Mouse (Mus musculus) hindbrain, embryonic 12.5 days (tissue): ENCODE data around the gene Mrc2. TPM values are rescaled to one million over a fixed set of nuclear protein-coding genes. Genes with fewer than 3 reads are reported as not detected.

Experiments used
- ATAC-seq: fragments of 200-750 bp; cut with Nextera tagmentation; 2 replicates; pipeline ENCODE4 v1.8.0; 2017; ENCODE audit warnings: moderate TSS enrichment; ENCODE audit not compliant: low FRiP score
- H3K27ac ChIP-seq: fragments of 300-500 bp; sonication (generic); 2 replicates; pipeline ENCODE4 v1.5.1; 2016; ENCODE audit warnings: mild to moderate bottlenecking
- H3K27me3 ChIP-seq: fragments of 300-500 bp; sonication (generic); 2 replicates; pipeline ENCODE4 v1.6.1; 2016; ENCODE audit warnings: mild to moderate bottlenecking
- H3K36me3 ChIP-seq: fragments of 300-500 bp; sonication (generic); 2 replicates; pipeline ENCODE4 v1.6.1; 2016; ENCODE audit warnings: mild to moderate bottlenecking
- H3K4me1 ChIP-seq: fragments of 300-500 bp; sonication (generic); 2 replicates; pipeline ENCODE4 v1.6.1; 2016
- H3K4me2 ChIP-seq: fragments of 300-500 bp; sonication (generic); replicated peaks from 2 replicates; pipeline ENCODE4 v1.6.1; 2016; ENCODE audit warnings: mild to moderate bottlenecking
- H3K4me3 ChIP-seq: fragments of 300-500 bp; sonication (generic); 2 replicates; pipeline ENCODE4 v1.5.1; 2016; ENCODE audit warnings: mild to moderate bottlenecking
- H3K9ac ChIP-seq: fragments of 300-500 bp; sonication (generic); 2 replicates; pipeline ENCODE4 v1.6.1; 2016; ENCODE audit warnings: mild to moderate bottlenecking, moderate library complexity
- H3K9me3 ChIP-seq: fragments of 300-500 bp; sonication (generic); replicated peaks from 2 replicates; pipeline ENCODE4 v1.6.1; 2016; ENCODE audit warnings: mild to moderate bottlenecking
- WGBS: fragments of 180-500 bp; shearing (Covaris S2); methylation state at CpG from one replicate; pipeline ENCODE4 v1.1.7; 2016; 5-methylcytosine and 5-hydroxymethylcytosine counted together
- polyA plus RNA-seq: library from polyadenylated mRNA; unstranded; fragments of >200 nt; fragmentation: Nextera tagmentation; extraction: Ambion mirVana; gene quantifications from 2 replicates; pipeline ENCODE4 v1.2.1, GENCODE M21; 2016

The Mrc2 gene
- polyA plus RNA-seq, 1 experiment from 2014 or later, result 21.5 TPM

DNA sequence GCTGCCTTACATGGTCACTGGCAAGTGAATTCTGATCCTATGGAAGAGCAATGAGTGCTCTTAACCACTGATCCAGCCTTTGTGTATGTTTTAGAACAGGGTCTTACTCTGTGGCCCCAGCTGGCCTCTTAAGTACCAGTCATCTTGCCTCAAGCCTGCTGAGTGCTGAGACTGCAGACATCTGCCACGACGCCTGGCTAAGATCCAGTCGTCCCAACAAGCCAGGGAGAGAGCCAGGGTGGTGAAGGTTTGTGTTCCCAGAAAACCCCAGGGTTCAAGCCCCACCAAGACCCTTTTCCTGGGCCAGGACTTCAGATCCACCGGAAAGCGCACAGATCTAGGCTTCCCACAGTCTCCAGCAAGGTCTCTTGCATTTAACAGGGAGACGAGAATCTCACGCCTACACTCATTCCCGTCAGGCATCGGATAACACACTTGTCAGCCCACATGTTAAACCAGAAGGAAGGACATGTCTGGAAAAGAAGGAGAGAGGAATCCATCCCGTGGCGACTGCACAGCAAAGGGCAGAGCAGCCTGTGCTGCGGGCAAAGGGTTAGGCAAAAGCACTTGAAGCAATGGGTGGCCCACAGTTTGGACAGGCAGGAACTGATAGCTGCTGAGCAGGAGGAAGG lies 20.0 kb downstream of the Mrc2 start:
- no peak overlapping the region for H3K4me3 ChIP-seq
- no peak for ATAC-seq
- no peak overlapping the region; the same call in 1 of the 2 replicates for H3K9ac ChIP-seq
- no peaks in the 10 kb centered on the region for H3K36me3 ChIP-seq
- no peak overlapping the region for H3K4me2 ChIP-seq
- peaks cover 45% of the 10 kb centered on the region for H3K4me1 ChIP-seq
- 50% methylated on average over 12 of the region's 12 CpGs for WGBS
- no peaks in the 10 kb centered on the region for H3K9me3 ChIP-seq
- no peaks in the 10 kb centered on the region for H3K27me3 ChIP-seq
- H3K27ac ChIP-seq, result peak overlapping the region; percentile 24; the same call in 1 of the 2 replicates

DNA sequence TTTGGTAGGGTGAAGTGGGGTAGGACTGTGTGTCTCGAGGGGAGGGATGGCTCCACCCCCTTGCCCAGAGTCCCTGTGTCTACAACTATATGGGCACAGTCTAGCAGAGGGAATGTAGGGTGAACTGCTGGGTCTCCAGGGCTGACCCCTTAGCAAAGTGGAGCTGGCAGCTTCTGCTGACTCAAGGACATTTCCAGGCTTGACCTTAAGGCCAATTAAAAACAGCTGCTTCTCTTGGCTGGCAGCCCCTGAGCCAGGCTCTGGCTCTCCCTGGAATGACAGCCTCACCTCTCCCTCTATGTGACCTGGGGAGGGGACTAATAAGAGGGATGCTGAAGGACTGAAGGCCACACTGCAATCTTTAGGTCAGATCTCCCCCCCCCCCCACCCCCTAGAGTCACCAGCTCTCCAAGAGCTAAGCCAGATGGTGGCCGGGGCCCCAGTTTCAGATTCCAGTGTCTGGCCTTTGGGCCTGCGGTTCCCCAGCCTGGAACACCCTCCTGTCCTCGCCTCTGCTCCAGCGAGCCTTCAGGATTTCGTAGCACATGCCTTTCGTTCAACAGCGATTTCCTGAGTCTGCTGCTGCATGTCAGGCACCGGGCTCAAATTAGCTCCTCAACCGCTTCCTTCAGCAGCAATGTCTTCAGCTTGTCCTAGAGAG lies 20.7 kb downstream of the Mrc2 start:
- Histone ChIP-seq H3K27me3 (no peaks in the 10 kb centered on the region), H3K4me2 (no peak overlapping the region), H3K4me1 (peaks cover 45% of the 10 kb centered on the region), H3K9ac (no peak overlapping the region; the same call in 1 of the 2 replicates), H3K36me3 (no peaks in the 10 kb centered on the region), H3K9me3 (no peaks in the 10 kb centered on the region), H3K4me3 (no peak overlapping the region), H3K27ac (peak overlapping the region; percentile 24)
- 32% methylated on average over 10 of the region's 10 CpGs for WGBS
- peak; percentile 67; the same call in 1 of the 2 replicates for ATAC-seq

DNA sequence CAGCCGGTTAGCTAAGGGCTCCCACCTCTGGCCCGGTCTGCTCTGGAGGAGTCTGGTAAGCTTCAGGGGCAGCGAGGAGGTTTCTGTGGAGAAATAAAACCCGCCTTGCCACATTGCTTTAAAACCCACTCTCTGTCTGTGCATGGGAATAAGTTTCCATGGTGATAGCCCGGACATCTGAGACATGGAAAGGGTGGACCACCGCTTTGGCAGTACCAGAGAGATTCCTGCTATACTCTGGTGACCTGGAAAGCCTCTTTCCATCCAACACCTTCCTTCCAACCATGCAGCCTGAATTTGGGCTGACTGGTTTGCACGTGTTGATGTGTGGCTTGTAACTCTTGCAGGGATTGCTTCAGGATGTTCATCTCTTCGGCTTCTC lies 21.2 kb downstream of the Mrc2 start:
- Histone ChIP-seq H3K4me1 (peaks cover 44% of the 10 kb centered on the region), H3K9ac (no peak overlapping the region), H3K27me3 (no peaks in the 10 kb centered on the region), H3K9me3 (no peaks in the 10 kb centered on the region), H3K27ac (peak overlapping the region; percentile 24), H3K36me3 (no peaks in the 10 kb centered on the region), H3K4me2 (no peak overlapping the region), H3K4me3 (no peak overlapping the region)
- 28% methylated on average over 8 of the region's 8 CpGs for WGBS
- ATAC-seq, result no peak

DNA sequence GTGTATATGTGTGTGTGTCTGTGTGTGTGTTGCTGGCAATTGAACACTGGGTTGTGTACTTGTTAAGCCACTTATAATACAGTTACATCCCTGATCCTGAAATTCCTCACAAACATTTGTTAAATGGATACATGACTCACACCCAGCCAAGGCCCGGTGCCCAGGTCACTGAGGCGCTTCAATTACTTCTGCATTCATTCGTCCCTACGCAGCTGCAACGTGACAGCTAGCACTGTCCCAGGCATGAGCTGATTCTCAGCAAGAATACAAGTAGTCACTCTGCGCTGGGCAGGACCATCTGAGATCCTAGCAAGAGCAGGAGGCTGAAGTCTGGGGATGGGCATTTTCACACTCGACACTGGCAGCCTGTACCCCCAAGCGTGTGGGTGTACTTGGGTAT lies 22.9 kb downstream of the Mrc2 start:
- H3K4me2 ChIP-seq, result no peak overlapping the region
- H3K4me3 ChIP-seq, result no peak overlapping the region
- no peaks in the 10 kb centered on the region for H3K27me3 ChIP-seq
- H3K4me1 ChIP-seq, result peaks cover 43% of the 10 kb centered on the region
- H3K9me3 ChIP-seq, result no peaks in the 10 kb centered on the region
- no peak overlapping the region for H3K9ac ChIP-seq
- WGBS, result 63% methylated on average over 8 of the region's 8 CpGs
- no peak overlapping the region for H3K27ac ChIP-seq
- H3K36me3 ChIP-seq, result 0 out of 2 replicates have a peak, but pooled peaks cover 6% of the 10 kb centered on the region
- ATAC-seq, result no peak

DNA sequence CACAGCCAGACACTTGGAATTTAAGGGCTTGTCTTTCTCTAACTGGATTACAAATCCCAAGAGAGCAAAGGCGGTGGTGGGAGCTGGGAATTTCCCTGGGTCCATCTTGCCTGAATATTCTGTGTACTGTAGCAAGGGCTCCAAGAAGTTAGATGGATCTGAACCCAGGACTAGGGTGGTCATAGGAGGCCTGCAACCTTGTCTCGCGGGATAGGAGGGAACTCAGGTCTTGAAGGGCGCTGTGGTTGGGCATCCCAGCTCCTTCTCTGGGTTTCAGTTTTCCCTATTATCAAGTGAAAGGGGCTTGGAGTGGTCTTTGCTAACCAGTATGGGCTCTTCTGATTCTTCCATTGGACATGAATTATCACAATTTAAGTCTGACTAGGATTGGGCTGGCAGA lies 23.7 kb downstream of the Mrc2 start:
- H3K27ac ChIP-seq, result no peak overlapping the region
- no peak overlapping the region for H3K9ac ChIP-seq
- WGBS, result 88% methylated on average over 4 of the region's 4 CpGs
- H3K4me3 ChIP-seq, result no peak overlapping the region
- H3K27me3 ChIP-seq, result no peaks in the 10 kb centered on the region
- no peak overlapping the region for H3K4me2 ChIP-seq
- peaks cover 43% of the 10 kb centered on the region for H3K4me1 ChIP-seq
- 0 out of 2 replicates have a peak, but pooled peaks cover 6% of the 10 kb centered on the region for H3K36me3 ChIP-seq
- no peaks in the 10 kb centered on the region for H3K9me3 ChIP-seq
- no peak for ATAC-seq

DNA sequence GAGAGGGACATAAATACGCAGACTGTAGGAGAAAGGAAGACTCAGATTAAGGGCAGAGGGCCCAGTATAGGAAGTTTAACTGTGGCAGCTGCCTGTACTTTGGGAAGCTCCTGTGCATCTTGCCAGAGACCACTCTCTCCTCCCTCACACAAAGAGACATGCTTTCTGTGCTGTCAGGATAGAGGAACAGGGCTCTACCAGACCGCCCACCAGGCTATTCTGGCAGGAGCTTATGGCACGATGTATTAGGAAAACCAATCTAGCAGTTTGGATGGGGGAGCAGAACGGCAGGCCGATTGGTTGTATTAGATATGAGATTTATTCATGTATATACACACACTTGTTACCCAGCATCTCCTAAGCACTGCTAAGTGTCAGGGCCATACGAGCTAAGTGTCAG lies 25.3 kb downstream of the Mrc2 start:
- no peak for ATAC-seq
- 0 out of 2 replicates have a peak, but pooled peaks cover 6% of the 10 kb centered on the region for H3K36me3 ChIP-seq
- no peak overlapping the region for H3K4me3 ChIP-seq
- 96% methylated on average over 6 of the region's 6 CpGs for WGBS
- no peak overlapping the region for H3K9ac ChIP-seq
- H3K4me2 ChIP-seq, result no peak overlapping the region
- no peaks in the 10 kb centered on the region for H3K27me3 ChIP-seq
- H3K4me1 ChIP-seq, result peaks cover 27% of the 10 kb centered on the region
- H3K27ac ChIP-seq, result no peak overlapping the region
- no peaks in the 10 kb centered on the region for H3K9me3 ChIP-seq

DNA sequence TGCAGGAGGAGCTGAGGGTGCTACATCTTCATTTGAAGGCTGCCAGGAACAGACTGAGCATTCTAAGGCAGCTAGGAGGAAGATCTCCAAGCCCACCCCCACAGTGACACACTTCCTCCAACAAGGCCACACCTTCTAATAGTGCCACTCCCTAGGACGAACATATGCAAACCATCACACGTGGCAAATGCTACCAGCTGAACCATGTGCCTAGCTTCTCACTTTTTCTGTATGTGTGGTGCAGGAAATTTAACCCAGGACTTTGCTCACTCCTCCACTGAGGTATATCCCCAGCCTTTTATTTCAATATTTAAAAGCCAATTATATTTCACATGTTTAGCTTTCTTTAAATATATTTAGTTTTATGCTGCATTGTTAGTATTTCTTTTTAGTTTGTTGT lies 28.6 kb downstream of the Mrc2 start:
- Histone ChIP-seq H3K27me3 (no peaks in the 10 kb centered on the region), H3K4me2 (no peak overlapping the region), H3K27ac (no peak overlapping the region), H3K36me3 (0 out of 2 replicates have a peak, but pooled peaks cover 6% of the 10 kb centered on the region), H3K4me3 (no peak overlapping the region), H3K9ac (no peak overlapping the region), H3K9me3 (no peaks in the 10 kb centered on the region), H3K4me1 (no peaks in the 10 kb centered on the region)
- 85% methylated on average over 2 of the region's 2 CpGs for WGBS
- ATAC-seq, result no peak

DNA sequence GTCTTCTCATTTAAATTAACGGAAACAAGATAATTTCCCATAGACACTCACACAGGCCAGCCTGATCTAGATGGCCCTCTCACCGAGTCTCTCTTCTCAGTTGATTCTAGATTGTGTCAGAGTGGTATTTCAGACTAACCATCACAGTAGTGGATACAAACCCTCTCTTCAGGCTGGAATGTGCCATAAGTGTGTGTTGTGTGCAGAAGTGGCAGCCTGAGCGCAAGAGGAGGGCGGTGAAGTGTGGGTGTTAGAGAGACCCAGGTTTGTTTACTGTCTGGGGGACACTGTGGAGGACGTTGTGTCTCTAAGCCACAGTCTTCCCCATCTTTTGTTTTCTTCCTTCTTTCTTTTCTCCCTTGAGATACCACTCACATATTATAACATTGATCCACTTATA lies 31.1 kb downstream of the Mrc2 start:
- WGBS, result 92% methylated on average over 5 of the region's 5 CpGs
- Histone ChIP-seq H3K9me3 (no peaks in the 10 kb centered on the region), H3K27me3 (no peaks in the 10 kb centered on the region), H3K36me3 (peaks cover 6% of the 10 kb centered on the region; the same call in 1 of the 2 replicates), H3K9ac (no peak overlapping the region), H3K27ac (no peak overlapping the region), H3K4me1 (no peaks in the 10 kb centered on the region), H3K4me2 (no peak overlapping the region), H3K4me3 (no peak overlapping the region)
- no peak for ATAC-seq

DNA sequence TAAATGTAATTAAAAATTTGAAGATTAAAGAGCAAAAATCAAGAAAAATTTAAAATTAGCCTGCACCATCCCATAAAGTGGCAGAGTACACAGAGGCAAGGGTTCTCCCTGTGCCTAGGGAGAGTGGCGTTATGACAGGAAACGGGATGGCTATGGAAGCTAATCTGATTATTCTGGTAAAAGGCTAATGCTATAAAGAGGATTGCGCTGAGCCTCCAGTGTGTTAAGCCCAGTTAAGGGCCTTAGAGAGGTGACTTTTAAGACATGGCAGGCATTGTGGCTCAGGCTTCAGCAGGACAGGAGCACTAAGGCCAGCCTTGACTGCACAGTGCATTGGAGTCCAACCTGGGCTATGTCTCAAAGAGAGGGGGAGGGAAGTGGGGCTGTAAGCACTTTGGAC lies 34.7 kb downstream of the Mrc2 start:
- Histone ChIP-seq H3K9ac (no peak overlapping the region), H3K4me3 (no peak overlapping the region), H3K36me3 (no peaks in the 10 kb centered on the region; the same call in 1 of the 2 replicates), H3K9me3 (no peaks in the 10 kb centered on the region), H3K4me2 (no peak overlapping the region), H3K27ac (no peak overlapping the region), H3K4me1 (peaks cover 8% of the 10 kb centered on the region), H3K27me3 (no peaks in the 10 kb centered on the region)
- ATAC-seq, result no peak
- WGBS, result 96% methylated on average over 3 of the region's 3 CpGs

DNA sequence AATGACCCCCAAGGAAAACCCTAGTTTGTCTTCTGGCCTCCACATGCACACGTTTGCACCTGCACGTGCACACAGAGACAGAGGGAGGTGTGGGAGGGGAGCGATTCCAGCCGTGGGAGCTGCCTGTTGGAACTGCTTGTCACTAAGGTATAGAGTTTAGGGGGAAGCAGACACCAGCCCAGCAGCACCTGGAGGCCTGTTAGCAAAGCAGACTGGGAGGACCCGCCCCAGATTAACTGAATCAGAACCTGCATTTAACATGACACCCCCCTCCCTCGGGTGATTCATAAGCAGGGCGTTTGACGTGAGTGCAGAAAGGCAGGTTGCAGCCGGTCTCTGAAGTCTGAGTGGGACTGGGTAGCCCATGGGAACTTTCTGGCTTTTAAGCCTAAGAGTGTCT lies 37.5 kb downstream of the Mrc2 start:
- no peak overlapping the region for H3K9ac ChIP-seq
- no peaks in the 10 kb centered on the region for H3K27me3 ChIP-seq
- H3K4me2 ChIP-seq, result no peak overlapping the region
- H3K4me3 ChIP-seq, result no peak overlapping the region
- H3K36me3 ChIP-seq, result no peaks in the 10 kb centered on the region; the same call in 1 of the 2 replicates
- H3K9me3 ChIP-seq, result no peaks in the 10 kb centered on the region
- H3K27ac ChIP-seq, result no peak overlapping the region
- H3K4me1 ChIP-seq, result peaks cover 14% of the 10 kb centered on the region
- 75% methylated on average over 9 of the region's 9 CpGs for WGBS
- no peak for ATAC-seq

DNA sequence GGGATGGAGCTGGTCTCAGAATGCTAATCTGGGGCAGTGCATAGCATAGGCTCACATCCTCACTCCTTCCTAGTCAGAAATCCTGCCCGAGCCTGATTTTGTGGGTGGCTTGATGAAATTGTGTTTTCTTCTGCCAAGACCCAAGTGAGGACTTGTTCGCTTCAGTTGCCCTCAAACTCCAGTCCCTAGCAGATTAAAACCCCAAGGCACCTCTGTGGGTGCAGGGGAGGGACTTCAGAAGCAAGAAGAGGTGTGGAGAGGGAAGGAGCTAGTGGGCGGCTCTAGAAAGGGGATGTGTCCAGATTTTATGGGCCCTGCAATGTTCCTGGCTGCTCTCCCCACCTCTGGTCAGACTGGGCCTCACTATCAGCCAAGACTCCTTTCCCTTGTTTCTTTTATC lies 38.7 kb downstream of the Mrc2 start:
- WGBS, result 93% methylated on average over 3 of the region's 3 CpGs
- Histone ChIP-seq H3K4me3 (no peak overlapping the region), H3K27ac (no peak overlapping the region), H3K4me1 (peaks cover 14% of the 10 kb centered on the region), H3K27me3 (no peaks in the 10 kb centered on the region), H3K36me3 (no peaks in the 10 kb centered on the region; the same call in none of the 2 replicates), H3K9ac (no peak overlapping the region), H3K9me3 (no peaks in the 10 kb centered on the region), H3K4me2 (no peak overlapping the region)
- ATAC-seq, result no peak

DNA sequence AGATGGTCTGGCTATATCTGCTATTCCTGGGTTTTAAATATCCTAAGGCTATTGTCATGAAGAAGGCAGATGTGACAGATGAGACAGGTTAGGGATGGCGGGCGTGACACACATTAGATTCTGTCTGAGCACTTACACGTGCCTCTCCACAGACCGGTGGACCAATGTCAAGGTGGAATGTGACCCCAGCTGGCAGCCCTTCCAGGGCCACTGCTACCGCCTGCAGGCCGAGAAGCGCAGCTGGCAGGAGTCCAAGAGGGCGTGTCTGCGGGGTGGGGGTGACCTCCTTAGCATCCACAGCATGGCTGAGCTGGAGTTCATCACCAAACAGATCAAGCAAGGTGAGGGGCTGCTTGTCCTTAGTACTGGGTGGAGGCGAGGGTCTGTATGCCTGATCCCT lies 39.3 kb downstream of the Mrc2 start:
- 0 out of 2 replicates have a peak, but pooled peaks have one; percentile 24 for ATAC-seq
- WGBS, result 38% methylated on average over 10 of the region's 10 CpGs

DNA sequence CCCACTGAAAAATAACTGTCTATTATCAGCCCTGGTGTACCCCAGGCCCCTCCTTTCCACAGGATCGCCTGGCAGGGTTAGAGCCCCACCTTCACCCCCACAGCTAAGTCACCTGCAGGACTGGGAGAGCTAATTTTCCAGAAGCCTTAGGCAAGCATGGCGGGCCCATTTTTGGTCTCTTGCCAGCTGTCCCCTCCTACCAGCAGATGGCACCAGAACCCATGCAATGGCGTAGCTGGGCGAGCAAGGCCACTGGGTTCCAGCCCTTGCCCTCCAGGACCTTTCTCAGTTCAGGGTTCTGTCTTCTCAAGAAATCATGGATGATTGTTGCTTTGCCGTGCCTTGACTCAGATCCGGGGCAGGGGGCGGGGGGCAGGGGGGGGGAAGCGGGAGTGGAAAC lies 40.0 kb downstream of the Mrc2 start:
- no peak overlapping the region for H3K4me2 ChIP-seq
- H3K4me3 ChIP-seq, result no peak overlapping the region
- H3K9me3 ChIP-seq, result no peaks in the 10 kb centered on the region
- H3K36me3 ChIP-seq, result no peaks in the 10 kb centered on the region; the same call in none of the 2 replicates
- ATAC-seq, result peak; percentile 35; the same call in 1 of the 2 replicates
- H3K9ac ChIP-seq, result no peak overlapping the region
- 78% methylated on average over 8 of the region's 8 CpGs for WGBS
- H3K27ac ChIP-seq, result no peak overlapping the region
- peaks cover 14% of the 10 kb centered on the region for H3K4me1 ChIP-seq
- no peaks in the 10 kb centered on the region for H3K27me3 ChIP-seq

More for the DNA sequence above, 39.3 kb downstream of the Mrc2 start:
- Histone ChIP-seq H3K9ac (no peak overlapping the region), H3K9me3 (no peaks in the 10 kb centered on the region), H3K4me1 (peaks cover 14% of the 10 kb centered on the region), H3K36me3 (no peaks in the 10 kb centered on the region; the same call in none of the 2 replicates), H3K4me2 (no peak overlapping the region), H3K27ac (no peak overlapping the region), H3K27me3 (no peaks in the 10 kb centered on the region), H3K4me3 (no peak overlapping the region)
